Mouse (Mus musculus) spleen, adult 12 weeks (tissue): ENCODE data around the gene AC170998.1.

Experiments
- DNase-seq: peaks from one replicate; pipeline ENCODE4 v3.0.0; 2022; ENCODE audit warnings: low spot score

The AC170998.1 gene

GRCm38 (mm10) chr17:28725783-28726182 lies at the start of gene AC170998.1:
Gene AC170998.1 (plus strand): TSS chr17:28726083.
- DNase-seq, result no peak

- no peak for DNase-seq
Measured at GRCm38 (mm10) chr17:28682311-28683084, 43.4 kb upstream of the AC170998.1 start.

GRCm38 (mm10) chr17:28683601-28684000 lies 42.3 kb upstream of the AC170998.1 start:
- DNase-seq, result no peak

GRCm38 (mm10) chr17:28684631-28685030 lies 41.3 kb upstream of the AC170998.1 start:
- DNase-seq, result no peak

GRCm38 (mm10) chr17:28687354-28687753 lies 38.5 kb upstream of the AC170998.1 start:
- no peak for DNase-seq

GRCm38 (mm10) chr17:28689586-28690283 lies 36.1 kb upstream of the AC170998.1 start, which contains the start of gene Slc26a8:
Gene Slc26a8 (minus strand): TSS chr17:28690233.
- DNase-seq, result peak; percentile 33

GRCm38 (mm10) chr17:28690776-28691686 lies 34.9 kb upstream of the AC170998.1 start, which contains the start of gene Mapk14:
Gene Mapk14 (plus strand): TSS chr17:28691329.
- DNase-seq, result peak; percentile 100

DNA sequence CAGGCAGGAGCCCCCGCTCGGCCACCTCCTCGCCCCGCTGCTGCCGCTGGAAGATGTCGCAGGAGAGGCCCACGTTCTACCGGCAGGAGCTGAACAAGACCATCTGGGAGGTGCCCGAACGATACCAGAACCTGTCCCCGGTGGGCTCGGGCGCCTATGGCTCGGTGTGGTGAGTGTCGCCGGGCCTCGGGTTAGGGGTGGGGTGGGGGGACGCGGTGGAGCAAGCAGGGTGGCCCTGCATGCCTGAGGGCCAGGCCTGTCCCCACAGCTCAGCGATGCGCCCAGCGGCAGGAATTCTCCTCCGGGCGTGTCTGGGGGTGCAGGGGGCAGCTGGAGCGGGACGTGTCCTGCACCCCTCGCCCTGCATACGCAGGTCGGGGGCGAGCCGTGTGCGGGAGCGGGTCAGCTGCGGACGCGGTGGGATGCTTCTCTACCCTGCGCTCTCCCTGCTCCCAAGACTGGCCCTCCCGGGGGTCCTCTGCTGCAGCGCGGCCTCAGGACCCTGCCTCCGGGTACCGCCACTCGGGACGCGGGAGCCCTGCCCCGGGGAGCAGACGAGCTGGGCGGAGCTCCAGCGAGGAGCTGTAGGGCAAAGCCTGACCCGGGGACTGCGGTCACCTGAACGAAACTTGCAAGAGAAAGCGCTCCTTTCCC lies 34.1 kb upstream of the AC170998.1 start:
- peak; percentile 57 for DNase-seq

GRCm38 (mm10) chr17:28692341-28692710 lies 33.6 kb upstream of the AC170998.1 start:
- DNase-seq, result peak; percentile 54

DNA sequence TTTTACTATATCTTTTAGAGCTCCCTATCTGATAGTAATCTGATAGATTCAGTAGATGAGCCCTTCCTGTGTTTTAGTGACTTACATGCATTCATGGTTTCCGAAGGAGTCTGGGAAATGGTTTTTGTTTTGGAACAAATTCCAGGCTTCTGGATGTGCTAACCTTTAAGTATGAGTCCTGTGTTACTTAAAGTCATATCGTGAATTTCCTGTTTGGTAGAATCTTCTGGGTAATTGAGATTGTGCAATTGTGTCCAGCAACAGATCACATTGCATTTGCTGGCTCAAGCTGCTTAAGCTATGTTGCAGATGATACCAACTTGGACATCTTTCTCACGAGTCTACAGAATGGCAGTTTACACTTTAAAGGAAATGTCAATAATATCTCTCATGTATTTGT lies 32.8 kb upstream of the AC170998.1 start:
- DNase-seq, result no peak

GRCm38 (mm10) chr17:28694078-28694477 lies 31.8 kb upstream of the AC170998.1 start:
- DNase-seq, result no peak

DNA sequence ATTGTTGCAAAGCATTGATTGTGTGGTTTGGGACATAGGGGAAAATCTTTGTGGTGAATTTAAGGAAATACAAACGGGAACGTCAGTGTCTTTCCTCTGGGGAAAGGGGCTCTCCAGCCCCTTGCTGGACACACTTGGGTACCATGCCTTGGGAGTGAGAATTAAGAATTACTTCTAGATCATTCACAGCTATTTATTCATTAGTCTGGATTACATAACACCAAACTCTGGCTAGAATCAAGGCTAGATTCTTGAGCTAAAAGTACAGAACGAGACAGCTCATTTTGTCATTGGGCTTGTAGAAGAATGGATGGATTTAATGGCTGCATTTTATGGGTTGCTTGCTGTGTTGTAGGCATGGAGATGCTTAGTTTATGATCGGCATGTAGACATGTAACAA lies 31.1 kb upstream of the AC170998.1 start:
- no peak for DNase-seq

DNA sequence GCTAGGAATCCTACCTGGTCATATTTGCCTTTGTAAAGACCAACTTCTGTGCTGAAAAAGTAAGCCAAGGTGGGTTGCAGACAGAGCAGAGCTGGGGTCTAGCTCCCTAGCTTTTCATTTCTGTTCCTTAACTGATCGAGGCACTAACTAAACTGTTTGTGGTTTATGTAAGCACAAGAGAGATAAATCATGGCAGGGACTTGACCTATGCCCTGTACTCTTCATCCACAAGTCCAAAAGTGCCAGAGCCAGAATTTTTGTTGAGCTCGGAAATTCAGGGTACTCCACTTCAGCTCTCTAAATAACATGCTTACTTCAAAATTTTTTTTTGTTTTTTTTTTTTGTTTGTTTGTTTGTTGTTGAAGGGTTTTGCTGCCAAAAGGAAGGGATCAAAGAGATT lies 29.2 kb upstream of the AC170998.1 start:
- no peak for DNase-seq

DNA sequence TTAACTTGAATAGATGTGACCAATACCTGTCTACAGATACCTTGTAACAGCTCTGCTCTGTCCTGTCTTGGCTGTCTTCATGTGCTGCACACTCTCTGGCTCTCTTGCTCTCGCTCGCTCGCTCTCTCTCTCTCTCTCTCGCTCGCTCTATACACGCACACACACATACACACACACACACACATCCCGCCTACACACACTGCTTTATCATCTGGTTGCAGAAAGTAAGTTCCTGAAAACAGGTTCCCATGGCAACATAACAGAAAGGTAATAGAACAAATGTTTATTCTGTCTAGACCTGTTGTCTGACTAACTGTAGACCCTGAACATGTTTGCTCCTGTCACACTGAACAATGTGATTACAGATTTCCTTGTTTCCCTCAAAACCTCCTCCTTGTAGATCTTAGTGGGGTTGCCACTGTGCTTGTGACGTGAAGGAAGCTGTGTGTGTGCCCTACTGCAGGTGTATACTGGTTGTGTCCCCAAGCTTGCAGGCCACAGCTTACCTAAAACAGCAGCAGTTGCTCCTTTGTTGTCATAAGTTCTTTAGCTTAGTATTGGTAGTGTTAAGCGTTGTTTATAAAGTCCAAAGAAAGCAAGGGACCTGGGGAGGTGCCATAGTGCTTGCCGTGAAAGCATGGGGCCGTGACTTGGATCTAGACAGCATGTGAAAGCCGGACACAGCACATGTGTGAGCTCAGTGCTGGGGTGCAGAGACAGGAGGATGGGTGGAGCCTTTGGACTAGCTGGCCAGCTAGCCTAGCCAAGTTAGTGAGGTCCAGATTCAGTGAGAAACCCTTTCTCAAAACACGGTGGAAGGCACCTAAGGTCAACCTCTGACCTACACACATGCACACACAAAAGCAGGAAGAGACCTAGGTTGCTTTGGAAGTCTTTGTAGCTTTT lies 28.3 kb upstream of the AC170998.1 start:
- DNase-seq, result peak; percentile 45

GRCm38 (mm10) chr17:28698245-28698644 lies 27.6 kb upstream of the AC170998.1 start:
- no peak for DNase-seq

GRCm38 (mm10) chr17:28698672-28699071 lies 27.2 kb upstream of the AC170998.1 start:
- DNase-seq, result no peak

DNA sequence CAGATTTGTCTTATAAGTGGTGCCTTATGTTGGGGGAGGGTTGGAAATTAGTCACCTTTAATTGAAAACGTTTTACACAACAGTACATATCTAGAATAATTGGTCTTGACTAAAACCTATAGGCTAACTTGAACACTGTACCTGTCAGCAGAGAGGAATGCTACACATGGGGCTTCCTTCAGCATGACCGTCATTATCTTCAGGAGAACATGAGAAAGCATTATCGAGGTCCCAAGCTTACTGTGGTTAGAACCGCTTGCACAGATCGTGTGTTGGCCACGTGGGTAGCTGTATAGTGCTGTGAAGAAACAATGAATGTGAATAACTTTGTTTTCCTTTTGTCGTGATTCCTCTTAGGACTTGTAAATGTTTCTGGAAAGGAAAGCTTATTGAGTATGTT lies 26.1 kb upstream of the AC170998.1 start:
- no peak for DNase-seq

- no peak for DNase-seq
Measured at GRCm38 (mm10) chr17:28701171-28701570, 24.7 kb upstream of the AC170998.1 start.

DNA sequence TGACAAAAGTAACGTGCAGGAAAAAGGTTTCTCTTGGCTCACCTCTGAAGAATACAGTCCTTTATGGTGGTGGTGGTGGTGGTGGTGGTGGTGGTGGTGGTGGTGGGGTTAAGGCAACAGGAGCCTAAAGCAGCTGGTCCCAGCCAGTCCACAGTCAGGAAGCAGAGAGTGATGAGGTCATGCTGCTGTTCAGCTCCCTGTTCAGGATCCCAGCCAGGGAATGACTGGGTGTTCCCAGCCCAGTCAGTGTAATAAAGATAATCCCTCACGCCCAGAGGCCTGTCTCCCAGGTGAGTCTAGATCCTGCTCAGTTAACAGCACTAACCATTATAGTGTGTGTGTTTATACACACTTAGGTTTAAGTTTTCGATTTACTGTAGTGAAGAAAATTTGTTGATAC lies 24.1 kb upstream of the AC170998.1 start:
- DNase-seq, result no peak

DNA sequence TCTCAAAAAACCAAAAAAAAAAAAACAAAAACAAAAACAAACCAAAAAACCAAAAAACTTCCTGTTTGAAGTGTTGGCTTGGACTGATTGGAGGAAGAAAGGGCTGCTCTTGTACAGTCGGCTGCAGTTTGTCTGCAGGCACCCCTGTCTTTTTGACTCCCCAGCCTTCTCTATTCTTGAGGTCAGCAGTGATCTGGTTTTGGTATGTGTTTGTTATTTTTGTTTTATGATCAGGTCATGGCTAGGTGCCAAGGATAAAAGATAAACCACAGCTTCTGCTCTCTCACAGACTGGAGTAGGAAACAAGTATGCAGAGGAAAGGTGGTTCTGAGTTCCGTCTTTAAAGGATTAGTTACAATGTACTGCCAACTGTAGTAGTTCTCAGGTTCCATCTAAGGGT lies 23.2 kb upstream of the AC170998.1 start:
- no peak for DNase-seq

DNA sequence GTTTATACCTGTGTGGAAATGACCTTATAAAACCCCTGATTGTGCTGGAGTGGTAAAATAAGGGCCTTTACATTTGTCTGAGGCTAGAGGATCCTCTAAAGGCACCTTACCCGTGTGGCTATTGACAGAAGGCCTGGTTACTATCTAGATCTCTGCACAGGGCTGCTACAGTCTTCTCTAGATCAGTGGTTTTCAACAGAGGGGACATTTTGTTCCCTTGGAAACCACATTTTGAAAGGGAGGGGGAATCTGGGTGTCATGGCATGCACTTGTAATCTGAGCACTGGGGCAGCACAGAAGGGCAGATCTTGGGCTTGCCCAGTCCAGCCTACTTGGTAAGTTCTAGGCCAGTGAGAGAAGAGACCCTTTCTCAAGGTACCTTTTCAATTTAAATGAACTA lies 19.2 kb upstream of the AC170998.1 start:
- DNase-seq, result no peak
